Mouse (Mus musculus) embryonic facial prominence, embryonic 15.5 days (tissue): ENCODE measurements around the gene Zfp273. TPM values are rescaled to one million over a fixed set of nuclear protein-coding genes. Genes with fewer than 3 reads are reported as not detected.
"Not testable (repeated sequence)": the region's sequence is repeated elsewhere in the genome, so short reads cannot be mapped to it uniquely, and the experiment has no call there.

Experiments used
- ATAC-seq: fragments of 200-750 bp; cut with Nextera tagmentation; 2 replicates; pipeline ENCODE4 v1.8.0; 2017; ENCODE audit warnings: low read depth, moderate TSS enrichment; ENCODE audit not compliant: insufficient number of reproducible peaks, low FRiP score, low TSS enrichment
- H3K27ac ChIP-seq: fragments of 300-500 bp; sonication (generic); replicated peaks from 2 replicates; pipeline ENCODE4 v1.5.1; 2015; ENCODE audit warnings: mild to moderate bottlenecking, inconsistent platforms
- H3K27me3 ChIP-seq: fragments of 300-500 bp; sonication (generic); 2 replicates; pipeline ENCODE4 v1.6.1; 2015; ENCODE audit warnings: inconsistent platforms
- H3K36me3 ChIP-seq: fragments of 300-500 bp; sonication (generic); 2 replicates; pipeline ENCODE4 v1.6.1; 2015; ENCODE audit warnings: mild to moderate bottlenecking, inconsistent platforms
- H3K4me1 ChIP-seq: fragments of 300-500 bp; sonication (generic); 2 replicates; pipeline ENCODE4 v1.6.1; 2015; ENCODE audit warnings: inconsistent platforms
- H3K4me2 ChIP-seq: fragments of 300-500 bp; sonication (generic); replicated peaks from 2 replicates; pipeline ENCODE4 v1.6.1; 2015; ENCODE audit warnings: mild to moderate bottlenecking, inconsistent platforms
- H3K4me3 ChIP-seq: fragments of 300-500 bp; sonication (generic); replicated peaks from 2 replicates; pipeline ENCODE4 v1.5.1; 2015; ENCODE audit warnings: mild to moderate bottlenecking, inconsistent platforms
- H3K9ac ChIP-seq: fragments of 300-500 bp; sonication (generic); 2 replicates; pipeline ENCODE4 v1.6.1; 2015; ENCODE audit warnings: inconsistent platforms
- H3K9me3 ChIP-seq: fragments of 300-500 bp; sonication (generic); replicated peaks from 2 replicates; pipeline ENCODE4 v1.6.1; 2016; ENCODE audit warnings: inconsistent platforms
- WGBS: fragments of 180-500 bp; shearing (Covaris S2); methylation state at CpG from one replicate; pipeline ENCODE4 v1.1.7; 2015; 5-methylcytosine and 5-hydroxymethylcytosine counted together
- polyA plus RNA-seq: library from polyadenylated mRNA; unstranded; fragments of >200 nt; fragmentation: Nextera tagmentation; extraction: Ambion mirVana; gene quantifications from 2 replicates; pipeline ENCODE4 v1.2.1, GENCODE M21; 2015

Zfp273 gene
- polyA plus RNA-seq, result 7.2 and 8.3 TPM in 2 replicates

DNA sequence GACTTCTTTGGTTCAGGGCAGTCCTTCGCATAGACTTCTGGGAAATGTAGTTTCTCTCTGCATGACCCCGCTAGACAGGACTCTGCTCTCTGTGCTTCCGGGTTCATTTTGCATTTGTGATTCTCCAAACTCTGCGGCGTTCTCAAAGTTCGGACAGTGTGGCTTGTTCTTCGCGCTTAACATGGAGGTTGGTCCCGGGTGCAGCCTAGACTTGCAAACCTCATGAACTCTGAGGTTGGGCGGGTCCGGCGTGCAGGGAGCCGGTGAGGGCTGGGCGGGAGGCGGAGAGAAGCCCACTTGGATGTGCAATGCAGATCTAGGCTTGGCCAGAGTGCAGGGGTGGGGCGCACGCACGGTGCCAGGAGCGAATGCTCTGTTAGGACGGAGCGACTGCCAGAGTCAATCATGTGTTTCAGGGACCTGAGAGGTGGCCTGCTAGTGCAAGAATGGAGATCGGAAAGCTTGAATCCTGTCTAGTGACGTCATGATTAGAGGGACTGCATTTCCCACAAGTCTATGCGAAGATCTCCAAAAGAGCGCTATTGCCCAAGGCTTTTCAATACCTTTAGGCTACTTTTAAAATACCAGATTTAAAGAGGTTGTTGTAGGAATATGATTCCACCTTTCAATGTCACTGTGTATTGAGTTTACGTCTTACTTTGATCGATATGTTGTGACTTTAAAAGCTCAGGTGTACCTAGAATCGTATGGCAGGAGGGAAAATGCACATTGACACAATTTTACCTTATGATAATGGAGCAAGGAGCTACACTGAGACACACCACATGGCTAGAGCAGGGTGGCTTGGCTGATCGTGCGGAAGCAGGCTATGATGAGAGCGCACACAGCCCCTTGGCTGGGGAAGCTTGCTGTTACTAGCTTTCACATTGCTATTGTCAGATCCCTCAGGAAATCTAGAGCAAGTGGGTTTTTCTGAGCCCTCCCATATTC, at the start of gene Zfp273:
Gene Zfp273 (plus strand): TSS at position 31 of the 951 bp plus-strand sequence.
- Histone ChIP-seq H3K9me3 (0 out of 2 replicates have a peak, but pooled peaks cover 5% of the 10 kb centered on the region), H3K9ac (peak within 1 kb of the TSS; percentile 64), H3K36me3 (peaks cover 7% of the 10 kb centered on the region), H3K27ac (peak within 1 kb of the TSS; percentile 92), H3K27me3 (no peaks in the 10 kb centered on the region), H3K4me2 (peak within 1 kb of the TSS; percentile 63), H3K4me3 (peak within 1 kb of the TSS; percentile 90), H3K4me1 (0 out of 2 replicates have a peak, but pooled peaks cover 3% of the 10 kb centered on the region)
- 3% methylated on average over 31 of the region's 31 CpGs for WGBS
- ATAC-seq, result peak; percentile 94

DNA sequence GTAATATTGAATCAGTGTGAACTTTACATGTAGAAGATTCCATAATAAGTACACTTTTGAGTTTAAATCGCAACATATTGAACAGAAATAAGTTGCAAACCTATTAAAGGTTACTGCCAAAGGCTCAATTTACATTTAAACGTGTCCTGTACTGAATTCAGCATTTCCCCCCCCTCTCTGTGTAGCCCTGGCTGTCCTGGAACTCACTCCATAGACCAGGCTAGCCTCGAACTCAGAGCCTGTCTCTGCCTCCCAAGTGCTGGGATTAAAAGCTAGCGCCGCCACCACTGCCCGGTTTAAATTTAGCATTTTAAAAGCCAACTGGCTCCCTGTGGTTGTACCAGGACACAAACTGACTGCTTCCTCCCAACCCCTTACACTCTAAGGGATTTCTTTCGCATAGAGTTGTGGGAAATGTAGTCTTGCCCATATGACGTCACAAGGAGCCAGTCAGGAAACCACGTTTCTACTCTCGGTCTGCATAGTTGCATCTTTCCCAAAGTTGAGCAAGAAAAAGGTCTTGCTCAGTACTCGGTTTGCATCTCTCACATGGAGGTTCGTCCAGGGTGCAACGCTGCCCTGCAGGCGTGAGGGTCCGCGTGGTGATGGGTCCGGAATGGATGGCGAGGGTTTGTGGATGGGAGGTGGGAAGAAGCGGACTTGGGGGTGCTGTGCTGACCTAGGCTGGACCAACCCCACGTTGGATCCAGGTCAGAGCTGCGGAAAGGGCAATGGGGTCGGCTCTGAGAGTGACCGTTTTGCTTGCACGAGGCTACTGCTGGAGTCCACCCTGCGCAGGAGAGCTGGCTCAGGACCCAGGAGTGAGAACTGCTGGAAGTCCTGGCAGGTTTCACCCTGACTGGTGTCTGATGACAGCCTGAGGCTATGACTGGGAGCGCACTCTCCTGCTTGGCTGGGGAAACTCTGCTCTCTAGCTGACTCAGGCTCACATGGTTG, 34.0 kb upstream of the Zfp273 start, which contains the start of gene Zfp493:
Gene Zfp493 (plus strand): TSS at position 429 of the 957 bp plus-strand sequence.
- peak within 1 kb of the TSS; percentile 54 for H3K9ac ChIP-seq
- peak within 1 kb of the TSS; percentile 69 for H3K4me3 ChIP-seq
- peaks cover 4% of the 10 kb centered on the region for H3K4me1 ChIP-seq
- WGBS, result 5% methylated on average over 26 of the region's 26 CpGs
- peak; percentile 89 for ATAC-seq
- H3K4me2 ChIP-seq, result peak within 1 kb of the TSS; percentile 88
- no peaks in the 10 kb centered on the region for H3K27me3 ChIP-seq
- H3K36me3 ChIP-seq, result no peaks in the 10 kb centered on the region
- H3K27ac ChIP-seq, result peak within 1 kb of the TSS; percentile 66
- no peaks in the 10 kb centered on the region for H3K9me3 ChIP-seq

DNA sequence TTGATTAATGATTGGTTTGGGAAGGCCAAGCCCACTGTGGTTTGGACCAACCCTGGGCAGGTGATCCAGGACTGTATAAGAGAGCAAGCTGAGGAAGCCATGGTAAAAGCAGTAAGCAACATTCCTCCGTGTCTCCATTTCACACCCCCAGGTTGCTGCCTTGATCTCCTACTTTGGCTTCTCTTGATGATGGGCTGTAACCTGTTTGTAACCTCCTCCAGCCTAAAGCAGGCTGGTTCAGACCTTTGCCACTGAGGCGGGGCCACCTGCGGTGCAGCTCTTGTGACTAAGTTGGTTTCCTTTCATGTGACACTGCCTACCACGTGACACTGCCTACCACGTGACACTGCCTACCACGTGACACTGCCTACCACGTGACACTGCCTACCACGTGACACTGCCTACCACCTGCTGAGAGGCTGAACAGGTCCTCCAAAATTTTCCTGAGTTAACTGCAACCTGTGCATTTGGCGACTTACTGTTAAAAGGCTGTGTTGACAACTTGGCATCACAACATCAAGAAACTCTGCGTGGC, 21.6 kb upstream of the Zfp273 start:
- WGBS, result 92% methylated on average over 10 of the region's 10 CpGs
- no peak overlapping the region for H3K9ac ChIP-seq

DNA sequence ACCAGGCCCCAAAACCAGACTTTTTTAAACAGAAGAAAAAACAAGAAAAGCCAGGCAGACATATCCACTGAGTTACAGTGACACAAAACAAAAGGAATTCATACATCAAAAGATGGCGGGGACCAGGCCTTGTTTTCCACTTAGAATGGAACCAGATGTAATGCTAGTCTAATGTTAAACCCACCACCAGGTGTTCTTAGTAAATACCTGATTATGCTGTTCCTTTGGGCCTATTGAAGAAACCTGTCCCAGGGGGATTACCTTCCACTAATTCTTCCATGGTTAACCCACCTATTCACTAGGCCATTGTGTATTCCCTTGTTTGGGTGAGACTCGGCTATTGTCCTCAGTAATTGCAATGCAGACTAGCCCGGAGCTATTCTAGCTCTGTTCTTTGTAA, 14.9 kb upstream of the Zfp273 start:
- no peak for ATAC-seq
- no peak overlapping the region for H3K27ac ChIP-seq
- H3K4me2 ChIP-seq, result no peak overlapping the region
- H3K9me3 ChIP-seq, result no peaks in the 10 kb centered on the region
- no peaks in the 10 kb centered on the region for H3K36me3 ChIP-seq
- no peak overlapping the region for H3K9ac ChIP-seq
- no peak overlapping the region for H3K4me3 ChIP-seq
- no peaks in the 10 kb centered on the region for H3K27me3 ChIP-seq
- H3K4me1 ChIP-seq, result no peaks in the 10 kb centered on the region
- 73% methylated on average over 3 of the region's 3 CpGs for WGBS

More for the DNA sequence above, 21.6 kb upstream of the Zfp273 start:
- no peak overlapping the region for H3K27ac ChIP-seq
- H3K9me3 ChIP-seq, result no peaks in the 10 kb centered on the region
- no peak for ATAC-seq
- H3K36me3 ChIP-seq, result peaks cover under 1% of the 10 kb centered on the region; the same call in 1 of the 2 replicates
- no peak overlapping the region for H3K4me3 ChIP-seq
- H3K27me3 ChIP-seq, result no peaks in the 10 kb centered on the region
- no peak overlapping the region for H3K4me2 ChIP-seq
- H3K4me1 ChIP-seq, result no peaks in the 10 kb centered on the region

DNA sequence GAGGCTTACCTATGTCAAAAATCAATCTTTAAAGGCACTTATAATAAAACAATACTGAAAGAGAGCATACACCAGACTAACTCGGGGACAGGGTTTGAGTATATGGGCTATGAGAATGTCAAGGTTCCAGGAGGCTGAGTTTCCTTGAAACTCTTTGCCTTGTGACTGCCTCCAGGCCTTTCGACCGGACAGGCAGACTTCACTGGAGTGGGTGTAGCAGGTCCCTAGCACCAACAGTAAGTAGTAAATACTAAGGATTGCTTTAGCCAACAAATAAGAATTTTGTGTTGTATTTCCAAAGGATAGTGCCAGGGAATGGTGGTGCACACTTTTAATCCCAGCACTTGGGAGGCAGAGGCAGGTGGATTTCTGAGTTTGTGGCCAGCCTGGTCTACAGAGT, 14.4 kb upstream of the Zfp273 start:
- WGBS, result 80% methylated on average over 3 of the region's 3 CpGs
- not testable (repeated sequence) for ATAC-seq

DNA sequence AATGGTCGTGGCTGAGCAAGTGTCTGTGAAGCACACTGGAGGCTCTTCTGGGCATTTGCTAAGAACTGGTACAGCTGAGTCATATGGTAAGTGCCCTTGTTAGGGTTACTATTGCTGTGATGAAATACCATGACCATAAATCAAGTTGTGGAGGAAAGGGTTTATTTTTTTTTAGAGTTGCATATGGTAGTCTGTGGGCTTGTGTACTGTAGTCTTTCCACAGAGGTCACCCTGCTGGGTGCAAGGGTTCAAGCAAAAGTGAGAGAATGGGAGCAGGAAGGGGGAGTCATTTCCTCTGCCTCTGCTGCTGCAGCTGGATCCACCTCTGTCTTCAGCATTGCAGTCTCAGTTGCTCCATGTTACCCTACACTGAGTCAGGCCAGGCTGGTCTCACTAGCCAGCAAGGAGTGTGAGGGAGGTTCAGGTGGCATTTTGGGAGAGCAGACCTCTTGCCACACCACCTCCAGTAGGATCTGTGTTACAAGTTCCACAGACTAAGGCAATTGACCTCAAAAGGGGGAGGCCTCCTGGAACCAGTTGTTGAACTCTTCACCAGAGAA, 1.8 kb upstream of the Zfp273 start:
- Histone ChIP-seq H3K4me3 (no peak overlapping the region), H3K27me3 (no peaks in the 10 kb centered on the region), H3K36me3 (no peaks in the 10 kb centered on the region), H3K4me1 (0 out of 2 replicates have a peak, but pooled peaks cover 3% of the 10 kb centered on the region), H3K27ac (no peak overlapping the region), H3K9ac (no peak overlapping the region), H3K4me2 (no peak overlapping the region), H3K9me3 (no peaks in the 10 kb centered on the region)
- 63% methylated on average over 1 of the region's 1 CpGs for WGBS
- no peak for ATAC-seq

More for the DNA sequence above, 14.4 kb upstream of the Zfp273 start:
- not testable (repeated sequence) for H3K4me2 ChIP-seq, H3K9me3 ChIP-seq, H3K27ac ChIP-seq, H3K4me1 ChIP-seq, H3K4me3 ChIP-seq, H3K9ac ChIP-seq, H3K27me3 ChIP-seq, H3K36me3 ChIP-seq

DNA sequence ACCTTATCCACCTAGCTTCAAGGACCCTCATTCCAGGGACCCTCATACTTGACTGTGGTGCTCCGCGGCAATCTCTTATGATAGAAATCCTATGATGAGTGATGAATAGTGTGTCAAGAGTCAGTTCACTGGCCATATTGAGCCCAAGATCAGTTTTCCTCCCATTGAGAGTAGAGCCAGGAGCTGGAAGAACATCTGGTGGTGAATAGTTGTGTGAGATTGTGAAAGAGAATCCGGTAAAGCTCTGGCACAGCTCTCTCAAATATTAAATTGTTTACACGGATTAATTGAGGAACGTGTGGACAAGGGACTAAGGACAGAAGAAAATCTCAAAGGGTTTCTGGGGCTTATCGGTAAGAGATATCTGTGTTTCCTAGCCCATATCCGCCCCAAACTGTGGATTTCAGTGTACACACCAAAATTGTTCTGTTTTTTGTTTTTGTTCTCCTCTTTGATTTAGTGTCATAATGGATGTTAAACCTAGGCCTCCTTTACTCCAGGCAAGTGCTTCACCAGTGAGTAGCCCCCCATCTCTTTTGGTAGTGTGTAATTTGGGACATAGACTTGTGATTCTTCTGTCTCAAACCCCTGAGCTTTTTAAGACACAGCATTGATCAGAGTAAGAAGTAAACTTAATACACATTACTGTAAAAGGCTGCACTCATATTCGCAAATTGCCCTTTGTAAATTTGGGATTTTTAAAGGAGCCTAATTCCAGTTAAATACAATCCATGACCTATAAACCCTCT, 405 bp upstream of the Zfp273 start:
- Histone ChIP-seq H3K27ac (no peak overlapping the region), H3K4me2 (peak overlapping the region; percentile 63), H3K9ac (no peak overlapping the region), H3K4me3 (peak overlapping the region; percentile 90), H3K4me1 (0 out of 2 replicates have a peak, but pooled peaks cover 3% of the 10 kb centered on the region), H3K9me3 (0 out of 2 replicates have a peak, but pooled peaks cover 5% of the 10 kb centered on the region), H3K27me3 (no peaks in the 10 kb centered on the region), H3K36me3 (no peaks in the 10 kb centered on the region)
- no peak for ATAC-seq
- WGBS, result 78% methylated on average over 8 of the region's 8 CpGs

DNA sequence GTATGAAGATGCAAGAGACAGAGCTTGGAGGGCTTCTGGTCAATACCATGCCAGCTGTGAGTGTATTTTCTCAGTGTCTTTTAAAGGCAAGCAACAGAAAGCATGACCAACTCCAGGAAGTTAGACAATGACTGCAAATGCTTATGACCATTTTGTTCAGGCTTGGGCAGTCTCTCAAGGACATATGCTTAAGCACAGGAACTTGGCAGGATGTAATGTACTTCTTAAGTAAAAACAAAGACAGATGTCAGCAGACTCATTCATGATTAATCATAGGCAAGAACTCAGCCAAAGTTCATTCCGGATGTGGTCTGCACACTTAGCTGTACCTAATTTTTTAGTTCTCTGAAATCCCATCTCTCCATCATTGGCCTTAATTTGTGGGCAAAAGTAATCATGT, 5.1 kb downstream of the Zfp273 start:
- H3K4me3 ChIP-seq, result no peak overlapping the region
- no peak overlapping the region for H3K9ac ChIP-seq
- peaks cover 25% of the 10 kb centered on the region for H3K36me3 ChIP-seq
- no peak overlapping the region for H3K4me2 ChIP-seq
- H3K27me3 ChIP-seq, result no peaks in the 10 kb centered on the region
- H3K9me3 ChIP-seq, result peaks cover 15% of the 10 kb centered on the region; the same call in 1 of the 2 replicates
- no peak for ATAC-seq
- 0 out of 2 replicates have a peak, but pooled peaks cover 3% of the 10 kb centered on the region for H3K4me1 ChIP-seq
- 72% methylated on average over 1 of the region's 1 CpGs for WGBS
- no peak overlapping the region for H3K27ac ChIP-seq

DNA sequence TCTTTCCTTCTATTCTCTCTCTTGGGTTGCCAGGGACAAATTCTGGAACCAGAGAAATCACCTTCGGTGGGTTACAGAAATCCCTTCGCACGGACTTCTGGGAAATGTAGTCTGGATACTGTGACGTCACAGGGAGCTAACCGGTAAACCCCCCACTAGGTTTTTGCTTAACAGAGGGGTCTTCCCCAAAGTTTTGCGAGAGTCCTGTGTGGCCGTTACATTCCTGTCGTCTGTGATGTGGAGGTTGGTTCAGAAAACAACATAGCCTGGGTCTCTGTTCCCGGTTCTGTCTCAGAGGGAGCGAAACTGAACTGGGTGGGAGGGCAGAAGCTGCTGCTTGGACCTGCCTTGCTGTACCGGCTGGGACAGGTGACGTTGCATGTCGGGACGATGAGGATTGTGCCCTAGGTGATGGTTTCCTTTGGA, 17.4 kb downstream of the Zfp273 start, which contains the start of gene Gm10037:
Gene Gm10037 (plus strand): TSS at position 196 of the 426 bp plus-strand sequence.
- 4% methylated on average over 14 of the region's 14 CpGs for WGBS
- peak within 1 kb of the TSS; percentile 35; the same call in 1 of the 2 replicates for H3K9ac ChIP-seq
- ATAC-seq, result 0 out of 2 replicates have a peak, but pooled peaks have one; percentile 24
- H3K36me3 ChIP-seq, result peaks cover 8% of the 10 kb centered on the region
- no peaks in the 10 kb centered on the region; the same call in 1 of the 2 replicates for H3K9me3 ChIP-seq
- no peaks in the 10 kb centered on the region for H3K27me3 ChIP-seq
- H3K27ac ChIP-seq, result no peak within 1 kb of the TSS
- peak within 1 kb of the TSS; percentile 63 for H3K4me2 ChIP-seq
- H3K4me1 ChIP-seq, result no peaks in the 10 kb centered on the region
- H3K4me3 ChIP-seq, result peak within 1 kb of the TSS; percentile 61

DNA sequence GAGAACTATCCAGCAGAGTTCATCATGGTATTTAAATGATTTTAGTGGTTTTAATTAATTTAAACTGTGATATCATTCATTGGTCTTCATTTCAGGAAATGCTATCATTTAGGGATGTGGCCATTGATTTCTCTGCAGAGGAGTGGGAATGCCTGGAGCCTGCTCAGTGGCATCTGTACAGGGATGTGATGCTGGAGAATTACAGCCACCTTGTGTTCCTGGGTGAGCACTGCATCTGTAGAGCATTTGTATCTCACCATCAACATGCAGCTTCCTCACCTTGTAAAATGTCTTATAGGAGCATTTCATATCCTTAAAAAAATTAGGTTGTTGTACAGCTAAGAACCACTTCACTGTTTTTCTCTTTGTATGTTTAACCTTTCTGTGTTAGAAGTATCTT, 19.6 kb downstream of the Zfp273 start:
- H3K9ac ChIP-seq, H3K36me3 ChIP-seq, H3K9me3 ChIP-seq, H3K27me3 ChIP-seq, H3K27ac ChIP-seq, ATAC-seq, H3K4me1 ChIP-seq, H3K4me2 ChIP-seq, H3K4me3 ChIP-seq: not testable (repeated sequence)
